Mouse (Mus musculus) hindbrain, embryonic 11.5 days (tissue): Measurements from ENCODE around the gene Ms4a3. TPM values are rescaled to one million over a fixed set of nuclear protein-coding genes. Genes with fewer than 3 reads are reported as not detected.

Source experiments
- ATAC-seq: fragments of 200-750 bp; cut with Nextera tagmentation; 2 replicates; pipeline ENCODE4 v1.8.0; 2017; ENCODE audit warnings: mild to moderate bottlenecking, moderate TSS enrichment, moderate library complexity; ENCODE audit not compliant: low FRiP score
- DNase-seq: peaks from one replicate; pipeline ENCODE4 v3.0.0-alpha.2; 2015; ENCODE audit warnings: low spot score
- H3K27ac ChIP-seq: fragments of 300-500 bp; sonication (generic); 2 replicates; pipeline ENCODE4 v1.5.1; 2014; ENCODE audit warnings: mild to moderate bottlenecking, low read depth, low read length
- H3K27me3 ChIP-seq: fragments of 300-500 bp; sonication (generic); 2 replicates; pipeline ENCODE4 v1.6.1; 2014; ENCODE audit warnings: mild to moderate bottlenecking, low read length, moderate library complexity, mixed read lengths; ENCODE audit not compliant: control insufficient read depth, insufficient read depth
- H3K36me3 ChIP-seq: fragments of 300-500 bp; sonication (generic); 2 replicates; pipeline ENCODE4 v1.6.1; 2014; ENCODE audit warnings: mild to moderate bottlenecking, low read length, moderate library complexity, mixed read lengths; ENCODE audit not compliant: control insufficient read depth, insufficient read depth
- H3K4me1 ChIP-seq: fragments of 300-500 bp; sonication (generic); replicated peaks from 2 replicates; pipeline ENCODE4 v1.6.1; 2014; ENCODE audit warnings: low read length, mixed read lengths; ENCODE audit not compliant: control insufficient read depth, insufficient read depth
- H3K4me2 ChIP-seq: fragments of 300-500 bp; sonication (generic); replicated peaks from 2 replicates; pipeline ENCODE4 v1.6.1; 2014; ENCODE audit warnings: mild to moderate bottlenecking, low read depth, low read length
- H3K4me3 ChIP-seq: fragments of 300-500 bp; sonication (generic); 2 replicates; pipeline ENCODE4 v1.5.1; 2014; ENCODE audit warnings: low read depth, low read length
- H3K9ac ChIP-seq: fragments of 300-500 bp; sonication (generic); 2 replicates; pipeline ENCODE4 v1.6.1; 2014; ENCODE audit warnings: low read depth, low read length
- H3K9me3 ChIP-seq: fragments of 300-500 bp; sonication (generic); 2 replicates; pipeline ENCODE4 v1.6.1; 2016; ENCODE audit warnings: low read length; ENCODE audit not compliant: control insufficient read depth
- WGBS: fragments of 180-500 bp; shearing (Covaris S2); extraction: QIAGEN DNeasy Blood & Tissue Kit; methylation state at CpG from one replicate; pipeline ENCODE4 v1.1.7; 2014; 5-methylcytosine and 5-hydroxymethylcytosine counted together
- polyA plus RNA-seq: library from polyadenylated mRNA; unstranded; fragments of >200 nt; fragmentation: Nextera tagmentation; extraction: Ambion mirVana; gene quantifications from 2 replicates; pipeline ENCODE4 v1.2.1, GENCODE M21; 2014

Gene Ms4a3
- polyA plus RNA-seq, 1 experiment from 2014 or later: not detected

GRCm38 (mm10) chr19:11633732-11634131 is 6.9 kb downstream of the Ms4a3 start:
- no peak for ATAC-seq
- Histone ChIP-seq H3K9me3 (no peaks in the 10 kb centered on the region), H3K4me3 (no peak overlapping the region), H3K9ac (no peak overlapping the region), H3K36me3 (no peaks in the 10 kb centered on the region), H3K4me2 (no peak overlapping the region), H3K4me1 (no peaks in the 10 kb centered on the region), H3K27ac (no peak overlapping the region), H3K27me3 (no peaks in the 10 kb centered on the region)
- WGBS: 86% methylated on average over 1 of the region's 1 CpGs
- no peak for DNase-seq

DNA sequence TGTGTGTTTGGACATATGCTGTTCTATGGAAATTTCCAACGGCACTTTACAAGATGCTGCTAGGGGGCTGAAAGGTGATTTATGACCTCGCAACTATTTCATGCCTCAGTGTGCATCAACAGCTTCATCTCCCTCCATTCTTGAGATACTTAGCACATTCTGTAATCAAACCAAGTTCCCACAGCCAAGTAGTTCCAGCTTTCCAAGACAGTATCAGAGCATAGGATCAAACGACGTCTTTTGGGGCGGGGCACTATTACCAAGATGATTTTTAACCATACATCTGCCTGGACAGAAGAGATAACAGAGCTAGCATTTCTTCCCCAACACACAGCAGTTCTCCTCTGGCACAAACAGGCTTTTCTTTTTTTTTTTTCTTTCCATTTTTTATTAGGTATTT is 15.4 kb downstream of the Ms4a3 start:
- no peak overlapping the region for H3K4me3 ChIP-seq
- ATAC-seq: no peak
- no peak overlapping the region for H3K9ac ChIP-seq
- H3K36me3 ChIP-seq: no peaks in the 10 kb centered on the region
- H3K9me3 ChIP-seq: no peaks in the 10 kb centered on the region
- WGBS: 73% methylated on average over 5 of the region's 5 CpGs
- no peak overlapping the region for H3K27ac ChIP-seq
- no peaks in the 10 kb centered on the region for H3K4me1 ChIP-seq
- H3K4me2 ChIP-seq: no peak overlapping the region
- no peak for DNase-seq
- H3K27me3 ChIP-seq: no peaks in the 10 kb centered on the region

DNA sequence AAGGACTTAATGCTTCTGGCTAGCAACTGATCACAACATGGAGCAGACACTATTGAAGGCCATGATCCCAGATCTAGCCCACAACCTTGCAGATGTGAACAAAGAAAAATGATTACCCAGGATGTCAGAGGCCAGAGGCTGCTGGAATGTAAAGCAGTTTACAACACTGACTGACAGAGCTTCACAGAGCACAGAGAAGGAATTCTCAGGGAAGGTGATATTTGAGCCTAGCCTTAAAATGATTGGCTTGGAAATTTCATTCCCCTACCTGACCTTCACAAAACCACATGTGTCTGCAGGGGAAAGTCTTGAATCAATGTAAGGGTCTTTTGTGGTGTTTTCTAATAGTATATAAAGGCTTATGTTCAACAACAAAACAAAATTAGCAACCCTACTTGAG is 15.9 kb downstream of the Ms4a3 start:
- H3K9me3 ChIP-seq: no peaks in the 10 kb centered on the region
- H3K4me2 ChIP-seq: no peak overlapping the region
- no peak overlapping the region for H3K4me3 ChIP-seq
- ATAC-seq (no peak), DNase-seq (no peak)
- H3K4me1 ChIP-seq: no peaks in the 10 kb centered on the region
- H3K27me3 ChIP-seq: no peaks in the 10 kb centered on the region
- H3K27ac ChIP-seq: no peak overlapping the region
- H3K36me3 ChIP-seq: no peaks in the 10 kb centered on the region
- H3K9ac ChIP-seq: no peak overlapping the region

- 89% methylated on average over 2 of the region's 2 CpGs for WGBS
- Histone ChIP-seq H3K4me1 (no peaks in the 10 kb centered on the region), H3K9ac (no peak within 1 kb of the TSS), H3K27ac (no peak within 1 kb of the TSS), H3K9me3 (no peaks in the 10 kb centered on the region), H3K4me3 (no peak within 1 kb of the TSS), H3K36me3 (no peaks in the 10 kb centered on the region), H3K27me3 (no peaks in the 10 kb centered on the region), H3K4me2 (no peak within 1 kb of the TSS)
- no peak for ATAC-seq
- no peak for DNase-seq
Measured at GRCm38 (mm10) chr19:11623551-11623950, 17.1 kb downstream of the Ms4a3 start, which contains the start of gene Ms4a2. TSS of gene Ms4a2 (minus strand) at chr19:11623719.

DNA sequence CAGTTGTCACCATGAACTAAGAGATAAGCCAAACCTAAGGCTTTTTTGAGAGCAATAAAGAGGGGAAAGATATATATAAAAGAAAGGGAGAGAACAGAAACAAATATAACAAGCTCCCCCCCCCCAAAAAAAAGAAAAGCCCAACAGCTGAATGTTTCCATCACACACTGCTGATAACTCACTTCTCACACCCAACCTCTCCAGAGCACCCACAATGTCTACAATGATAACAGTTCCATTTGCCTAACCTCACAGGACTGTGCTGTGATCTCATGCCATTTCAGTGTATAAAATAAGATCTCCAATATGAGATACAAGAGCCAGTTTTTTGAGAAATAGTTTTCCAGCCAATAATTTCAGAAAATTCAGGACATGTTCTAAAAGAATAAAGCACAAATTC is 22.7 kb downstream of the Ms4a3 start:
- no peak overlapping the region for H3K4me3 ChIP-seq
- H3K9ac ChIP-seq: no peak overlapping the region
- no peaks in the 10 kb centered on the region for H3K9me3 ChIP-seq
- ATAC-seq: no peak
- DNase-seq: no peak
- no peaks in the 10 kb centered on the region for H3K27me3 ChIP-seq
- H3K4me1 ChIP-seq: no peaks in the 10 kb centered on the region
- no peak overlapping the region for H3K27ac ChIP-seq
- H3K4me2 ChIP-seq: no peak overlapping the region
- no peaks in the 10 kb centered on the region for H3K36me3 ChIP-seq

GRCm38 (mm10) chr19:11614805-11615204 is 25.8 kb downstream of the Ms4a3 start:
- no peak overlapping the region for H3K4me2 ChIP-seq
- no peaks in the 10 kb centered on the region for H3K36me3 ChIP-seq
- 76% methylated on average over 2 of the region's 2 CpGs for WGBS
- H3K9me3 ChIP-seq: no peaks in the 10 kb centered on the region
- no peak overlapping the region for H3K27ac ChIP-seq
- no peaks in the 10 kb centered on the region for H3K4me1 ChIP-seq
- H3K9ac ChIP-seq: no peak overlapping the region
- H3K27me3 ChIP-seq: no peaks in the 10 kb centered on the region
- H3K4me3 ChIP-seq: no peak overlapping the region
- ATAC-seq (no peak), DNase-seq (no peak)

GRCm38 (mm10) chr19:11613776-11614443 is 26.7 kb downstream of the Ms4a3 start:
- no peak overlapping the region for H3K27ac ChIP-seq
- ATAC-seq (no peak), DNase-seq (no peak)
- 81% methylated on average over 8 of the region's 8 CpGs for WGBS
- no peak overlapping the region for H3K9ac ChIP-seq
- H3K27me3 ChIP-seq: no peaks in the 10 kb centered on the region
- H3K36me3 ChIP-seq: no peaks in the 10 kb centered on the region
- H3K4me1 ChIP-seq: no peaks in the 10 kb centered on the region
- H3K4me3 ChIP-seq: no peak overlapping the region
- no peaks in the 10 kb centered on the region for H3K9me3 ChIP-seq
- no peak overlapping the region for H3K4me2 ChIP-seq

GRCm38 (mm10) chr19:11613084-11613483 is 27.6 kb downstream of the Ms4a3 start:
- 94% methylated on average over 1 of the region's 1 CpGs for WGBS
- DNase-seq: no peak
- Histone ChIP-seq H3K9ac (no peak overlapping the region), H3K4me3 (no peak overlapping the region), H3K4me2 (no peak overlapping the region), H3K27ac (no peak overlapping the region), H3K36me3 (no peaks in the 10 kb centered on the region), H3K9me3 (no peaks in the 10 kb centered on the region), H3K27me3 (no peaks in the 10 kb centered on the region), H3K4me1 (no peaks in the 10 kb centered on the region)
- no peak for ATAC-seq

DNA sequence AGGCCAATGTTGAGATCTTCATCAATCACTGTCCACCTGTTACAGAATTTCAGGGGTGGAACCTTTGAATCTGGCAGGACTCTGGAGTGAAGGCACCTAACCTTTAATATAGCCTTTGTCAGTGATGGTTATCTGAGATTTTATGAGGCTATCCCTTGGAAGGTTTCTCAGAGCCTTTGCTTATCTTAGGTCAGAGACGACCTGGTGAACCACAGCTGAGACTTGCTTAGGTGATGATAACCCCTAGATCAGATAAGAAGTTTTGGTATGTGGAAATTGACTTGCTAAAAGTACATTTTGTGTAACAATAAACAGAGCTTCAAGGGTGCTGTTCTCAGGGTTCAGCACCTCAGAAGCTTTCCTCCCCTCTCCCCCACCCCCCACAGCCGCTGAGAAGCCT is 28.4 kb downstream of the Ms4a3 start:
- no peak overlapping the region for H3K9ac ChIP-seq
- no peak for ATAC-seq

More for the DNA sequence above, 28.4 kb downstream of the Ms4a3 start:
- Histone ChIP-seq H3K4me2 (no peak overlapping the region), H3K36me3 (no peaks in the 10 kb centered on the region), H3K4me3 (no peak overlapping the region), H3K27ac (no peak overlapping the region), H3K27me3 (no peaks in the 10 kb centered on the region), H3K4me1 (no peaks in the 10 kb centered on the region), H3K9me3 (no peaks in the 10 kb centered on the region)
- DNase-seq: no peak
- 66% methylated on average over 2 of the region's 2 CpGs for WGBS
